Mouse (Mus musculus) olfactory bulb, adult 2 months (tissue): ENCODE data around the gene Tmem169.

Source experiments
- CTCF ChIP-seq: fragments of 200-500 bp; IDR thresholded peaks from 2 replicates; pipeline ENCODE4 v1.5.1; 2012; ENCODE audit warnings: low read depth, mild to moderate bottlenecking, low read length, moderate library complexity; ENCODE audit not compliant: insufficient read depth
- POLR2A ChIP-seq: fragments of 200-500 bp; IDR thresholded peaks from 2 replicates; pipeline ENCODE4 v1.6.1; 2012; ENCODE audit warnings: mild to moderate bottlenecking, low read depth, low read length, moderate library complexity; ENCODE audit not compliant: insufficient read depth

DNA sequence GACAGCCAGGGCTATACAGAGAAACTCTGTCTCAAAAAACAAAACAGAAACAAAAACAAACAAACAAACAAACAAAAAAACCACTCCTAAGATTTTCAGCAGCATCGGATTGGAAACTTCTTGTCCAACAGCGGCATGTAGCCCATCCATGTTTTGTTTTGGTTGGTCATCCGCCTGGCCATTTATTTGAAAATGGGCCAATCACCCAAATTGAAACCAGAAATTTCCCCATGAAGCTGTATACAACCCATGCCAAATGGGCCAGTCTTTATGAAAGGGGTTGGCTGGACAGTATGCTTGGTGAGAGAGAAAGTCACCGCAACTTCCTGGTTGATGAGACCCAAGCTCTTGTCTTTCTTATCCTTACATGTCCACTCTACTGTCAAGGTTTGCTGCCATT lies 6.7 kb downstream of the Tmem169 start:
- TF ChIP-seq POLR2A (no peak), CTCF (no peak)
